Mouse (Mus musculus): ENCODE measurements around the gene 2700049A03Rik.

Gene 2700049A03Rik

DNA sequence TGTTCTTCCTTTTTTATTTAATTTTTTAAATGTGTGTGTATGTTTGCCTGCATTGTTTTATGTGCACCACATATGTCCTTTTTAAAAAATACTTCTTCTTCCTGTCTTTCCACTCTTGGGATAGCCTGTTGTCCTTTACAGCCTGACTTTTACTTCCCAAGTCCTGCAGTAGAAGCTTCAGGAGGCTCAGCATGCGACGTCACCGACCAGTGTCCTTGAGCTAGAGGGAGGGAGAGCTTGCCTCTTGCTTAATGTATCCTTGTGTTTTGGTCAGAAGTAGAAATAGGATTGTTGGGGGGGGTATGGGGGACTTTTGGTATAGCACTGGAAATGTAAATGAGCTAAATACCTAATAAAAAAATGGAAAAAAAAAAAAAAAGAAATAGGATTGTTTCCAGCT, 47.1 kb downstream of the 2700049A03Rik start:
- no peak for DNase-seq (ENCODE audit: low spot score in 2 of 2)

DNA sequence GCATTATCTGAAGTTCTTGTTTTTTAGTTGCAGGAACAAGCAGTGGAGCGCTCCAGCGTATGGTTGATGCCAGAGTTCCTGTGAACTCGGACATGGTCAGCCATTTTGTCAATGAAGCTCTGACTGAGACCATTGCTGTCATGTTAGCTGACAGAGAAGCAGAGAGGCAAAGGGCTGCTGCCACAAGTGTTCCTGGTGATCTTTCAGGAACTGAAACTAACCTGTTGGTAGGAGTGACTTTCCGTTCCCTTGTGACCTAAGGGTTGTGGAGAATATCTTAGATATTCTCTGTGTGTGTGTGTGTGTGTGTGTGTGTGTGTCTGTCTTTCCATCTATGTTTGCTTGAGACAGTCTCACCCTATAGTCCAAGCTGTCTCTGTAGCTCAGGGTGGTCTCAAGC, 47.7 kb downstream of the 2700049A03Rik start:
- DNase-seq (ENCODE audit: low spot score in 2 of 2) = peak in 1 of 2 experiments; percentile 24

DNA sequence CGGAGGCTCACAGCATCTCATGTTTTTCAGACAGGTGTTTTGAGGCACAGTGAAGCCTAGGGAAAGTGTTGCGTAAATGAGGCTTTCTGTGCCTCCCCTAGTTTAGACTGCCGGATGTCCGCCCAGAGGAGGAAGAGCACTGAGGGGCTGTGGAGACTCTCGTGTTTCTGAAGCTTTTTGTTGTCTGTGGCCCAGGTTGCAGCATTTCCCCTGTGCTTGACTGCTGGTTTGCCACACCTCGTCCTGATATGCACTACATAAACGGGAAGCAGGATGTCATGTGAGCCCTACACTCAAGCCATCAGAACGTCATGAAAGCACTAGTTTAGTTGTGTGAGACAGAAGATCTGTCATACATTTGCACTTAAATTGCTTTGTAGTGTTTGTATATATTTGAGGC, 56.1 kb downstream of the 2700049A03Rik start:
- peak in 1 of 2 experiments; percentile 22 for DNase-seq (ENCODE audit: low spot score in 2 of 2)

DNA sequence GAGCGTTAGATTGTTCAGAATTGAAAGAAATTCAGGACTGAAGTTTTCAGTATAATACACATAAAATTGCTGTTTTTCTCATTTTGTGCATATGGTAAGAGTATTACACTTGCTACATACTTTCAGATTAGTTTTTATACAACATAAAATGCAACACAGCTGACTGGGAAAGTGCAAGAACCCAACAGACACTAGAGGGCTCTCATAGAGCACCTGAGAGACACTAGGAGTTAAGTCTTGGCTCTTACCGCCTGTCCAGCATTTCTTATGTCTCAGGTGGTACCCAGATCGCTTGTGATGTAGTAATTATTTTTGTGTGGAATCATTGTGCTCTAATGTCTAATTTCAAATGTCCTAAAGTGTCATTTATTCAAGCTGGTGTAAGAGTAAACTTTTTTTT, 61.0 kb downstream of the 2700049A03Rik start:
- DNase-seq (ENCODE audit: low spot score in 2 of 2) = no peak

DNA sequence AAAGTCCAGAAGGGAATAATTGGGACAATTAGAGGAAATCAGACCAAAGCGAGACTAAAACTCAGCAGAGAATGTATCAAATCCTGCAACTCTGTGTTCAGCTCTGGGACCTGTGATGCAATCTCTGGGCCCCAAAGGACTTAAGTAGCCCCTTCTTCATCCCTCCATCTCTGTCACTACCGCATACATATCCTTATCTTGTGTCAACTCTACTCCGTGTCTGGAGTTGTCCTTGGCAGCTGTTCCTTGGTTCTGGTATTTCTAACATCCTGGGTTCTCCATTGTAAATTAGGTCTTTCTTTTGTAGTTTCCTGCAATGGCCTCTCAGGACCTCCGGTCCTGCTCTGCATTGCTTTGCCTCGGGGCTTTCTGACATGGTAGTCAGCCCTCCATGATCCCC, 65.1 kb downstream of the 2700049A03Rik start:
- DNase-seq (ENCODE audit: low spot score in 2 of 2) = no peak

DNA sequence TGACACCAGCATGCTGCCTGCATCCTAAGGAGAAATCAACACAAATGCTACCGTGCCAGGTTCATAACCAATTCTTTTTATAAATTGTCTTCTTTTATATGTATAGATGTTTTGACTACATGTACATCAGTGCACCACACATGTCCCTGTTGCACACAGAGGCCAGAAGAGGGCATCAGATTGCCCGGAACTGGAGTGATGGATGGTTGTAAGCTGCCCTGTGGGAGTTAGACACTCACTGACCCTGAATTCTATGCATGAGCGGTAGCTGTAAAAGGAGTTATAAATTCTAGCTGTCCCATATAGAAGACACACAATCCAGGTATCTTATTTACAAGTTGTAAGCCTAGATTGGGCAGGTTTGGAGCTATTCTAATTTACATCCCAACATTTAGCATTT, 67.7 kb downstream of the 2700049A03Rik start:
- DNase-seq (ENCODE audit: low spot score in 2 of 2) = no peak

DNA sequence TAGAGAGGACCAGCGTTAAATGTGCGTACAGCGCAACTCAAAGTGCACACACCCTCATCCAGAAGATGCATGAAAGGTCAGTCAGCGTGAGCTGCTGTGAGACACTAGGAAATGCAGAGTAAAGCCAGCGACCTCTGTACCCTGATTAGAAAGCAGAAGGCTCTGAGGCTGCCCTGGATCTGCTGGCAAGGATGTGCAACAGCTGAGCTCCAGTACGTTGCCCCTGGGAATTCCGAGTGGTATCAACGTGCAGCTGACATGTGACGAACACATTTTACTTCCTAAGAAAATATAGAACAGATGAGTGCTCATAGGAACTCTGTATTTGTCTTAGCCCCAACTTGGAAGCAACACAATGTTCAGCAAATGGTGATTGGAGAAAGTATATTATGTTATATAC, 80.5 kb downstream of the 2700049A03Rik start:
- DNase-seq (ENCODE audit: low spot score in 2 of 2) = no peak

DNA sequence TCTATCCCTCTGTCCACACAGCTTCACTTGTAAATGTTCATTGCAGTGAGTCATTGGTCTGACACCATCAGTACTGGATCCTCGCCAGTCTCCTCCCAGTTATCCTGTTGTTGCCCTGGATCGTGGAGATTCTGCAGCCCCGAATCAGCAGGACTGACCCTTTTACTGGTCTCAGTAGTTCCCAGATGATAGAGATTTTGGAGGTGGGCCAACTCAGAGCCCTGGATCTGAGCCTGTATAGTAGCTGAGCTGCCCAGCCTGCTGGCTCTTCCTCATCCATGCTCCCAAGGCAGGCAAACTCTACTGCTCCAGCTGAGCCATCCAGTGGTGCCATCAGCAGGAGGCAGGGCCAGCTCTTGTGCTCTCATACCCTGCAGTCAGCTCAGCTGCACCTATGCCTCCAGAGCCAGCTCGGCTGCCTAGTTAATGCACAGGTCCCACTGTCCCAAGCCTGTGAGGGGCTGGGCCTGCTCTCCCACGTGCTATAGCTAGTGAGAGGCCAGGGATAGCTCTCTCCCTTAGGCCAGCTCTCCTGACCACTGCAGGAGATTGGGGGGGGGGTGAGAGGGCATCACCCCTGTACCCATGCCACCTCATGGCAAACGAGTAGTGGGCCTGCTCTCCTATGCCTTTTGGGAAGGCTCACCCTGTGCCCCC, 81.3 kb downstream of the 2700049A03Rik start:
- no peak for DNase-seq (ENCODE audit: low spot score in 2 of 2)

DNA sequence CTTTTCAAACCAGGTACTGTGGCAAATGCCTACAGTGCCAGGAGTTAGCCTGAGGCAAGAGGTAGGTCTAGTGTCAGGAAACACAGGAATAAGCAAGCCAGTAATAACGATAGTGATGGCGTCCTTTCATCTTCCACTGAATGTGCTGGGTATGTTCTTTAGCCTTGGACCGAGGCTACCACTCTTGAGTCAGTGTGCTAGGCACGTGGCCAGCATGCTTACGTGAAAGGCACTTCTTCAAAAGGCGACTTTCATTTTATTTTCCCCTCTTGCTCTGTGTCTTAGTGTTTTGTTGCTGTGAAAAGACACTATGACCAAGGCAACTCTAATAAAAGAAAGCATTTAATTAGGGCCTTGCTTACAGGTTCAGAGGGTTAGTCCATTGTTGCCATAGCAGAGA, 86.1 kb downstream of the 2700049A03Rik start:
- DNase-seq (ENCODE audit: low spot score in 2 of 2) = no peak

DNA sequence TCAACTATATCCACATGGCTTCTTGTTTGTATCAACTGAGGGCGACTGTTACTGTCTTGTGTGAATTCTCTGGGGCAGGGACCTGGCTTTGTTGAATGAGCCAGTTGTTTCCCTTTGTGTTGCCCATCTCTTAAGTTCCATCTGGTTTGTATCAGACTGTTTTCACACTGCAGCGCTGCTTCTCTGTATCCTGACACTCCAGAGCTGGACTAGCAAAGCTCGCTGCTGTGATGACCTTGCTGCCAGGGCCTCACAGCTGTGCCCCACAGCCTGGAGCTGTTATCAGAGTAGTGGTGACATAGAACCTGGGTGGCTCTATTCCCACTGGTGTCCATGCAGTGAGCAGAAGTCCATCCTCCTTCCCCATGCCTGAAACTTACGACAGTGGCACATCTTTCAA, 91.1 kb downstream of the 2700049A03Rik start:
- DNase-seq (ENCODE audit: low spot score in 2 of 2) = no peak

DNA sequence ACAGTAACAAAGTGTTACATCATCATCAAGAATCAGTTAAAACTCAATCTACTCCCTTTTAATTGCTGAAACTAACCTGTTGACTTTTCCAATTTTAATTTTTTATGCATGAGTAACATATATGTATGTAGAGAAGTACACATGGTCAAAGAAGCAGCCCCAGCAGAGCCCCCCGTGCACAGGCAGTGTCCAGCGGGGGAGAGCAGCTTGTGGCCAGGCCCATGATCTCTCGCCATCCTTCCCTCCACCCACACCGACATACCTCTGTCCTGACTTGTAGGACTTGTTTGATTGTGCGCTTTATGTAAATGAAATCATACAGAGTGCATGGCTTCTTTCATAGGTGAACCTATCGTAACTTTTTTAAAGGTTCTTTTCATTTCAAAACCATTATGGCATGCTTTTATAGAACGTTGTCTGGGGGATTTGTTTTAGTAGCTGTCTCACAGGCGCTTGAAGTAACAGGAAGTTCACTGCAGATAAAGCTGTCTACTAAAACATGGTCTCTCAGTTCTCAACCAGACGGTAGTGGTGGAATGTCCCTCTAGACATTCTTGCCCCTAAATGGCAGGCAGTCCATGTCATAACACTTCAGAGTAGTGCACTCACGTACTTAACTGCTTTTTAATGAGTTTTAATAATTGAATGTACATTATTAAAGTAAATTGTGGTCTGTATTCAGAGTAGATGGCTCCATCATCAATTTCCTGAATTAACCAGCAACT, 92.4 kb downstream of the 2700049A03Rik start:
- no peak for DNase-seq (ENCODE audit: low spot score in 2 of 2)

DNA sequence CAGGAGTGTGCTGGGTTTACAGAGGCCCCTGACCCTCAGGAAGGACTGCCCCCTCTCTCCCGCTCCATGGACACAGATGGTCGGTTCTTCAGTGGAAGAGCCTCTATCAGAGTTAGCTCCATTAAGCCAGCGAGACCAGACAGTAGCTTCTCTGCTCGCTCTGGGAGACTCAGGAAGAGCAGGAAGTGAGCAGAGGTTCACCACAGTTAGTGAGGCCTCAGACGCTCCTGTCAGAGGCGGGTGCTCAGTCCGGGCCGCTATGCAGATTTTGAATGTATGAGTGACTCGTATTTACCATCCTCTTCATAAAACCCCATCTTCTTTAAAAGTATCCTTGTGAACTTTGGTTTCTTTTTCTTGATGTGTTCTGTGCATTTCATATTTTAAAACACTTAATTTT, 94.9 kb downstream of the 2700049A03Rik start:
- DNase-seq (ENCODE audit: low spot score in 2 of 2) = no peak

DNA sequence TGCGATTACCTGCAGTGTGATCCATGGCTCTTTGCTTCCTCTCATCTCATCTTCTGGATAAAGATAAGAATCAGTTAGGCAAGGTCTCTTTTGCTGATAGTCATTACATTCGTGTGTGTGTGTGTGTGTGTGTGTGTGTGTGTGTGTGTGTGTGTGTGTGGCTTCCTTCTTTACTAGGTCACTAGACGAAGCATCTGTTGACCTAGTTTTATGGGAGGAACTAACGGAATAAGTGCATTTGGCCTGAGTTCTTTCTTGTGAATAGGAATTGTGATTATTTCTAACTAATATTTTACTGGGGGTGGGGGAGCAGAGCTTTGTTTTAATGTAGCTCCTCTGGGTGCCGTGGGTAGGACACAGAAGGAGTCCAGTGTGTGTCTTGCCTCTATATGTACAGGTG, 96.8 kb downstream of the 2700049A03Rik start:
- DNase-seq (ENCODE audit: low spot score in 2 of 2) = no peak

DNA sequence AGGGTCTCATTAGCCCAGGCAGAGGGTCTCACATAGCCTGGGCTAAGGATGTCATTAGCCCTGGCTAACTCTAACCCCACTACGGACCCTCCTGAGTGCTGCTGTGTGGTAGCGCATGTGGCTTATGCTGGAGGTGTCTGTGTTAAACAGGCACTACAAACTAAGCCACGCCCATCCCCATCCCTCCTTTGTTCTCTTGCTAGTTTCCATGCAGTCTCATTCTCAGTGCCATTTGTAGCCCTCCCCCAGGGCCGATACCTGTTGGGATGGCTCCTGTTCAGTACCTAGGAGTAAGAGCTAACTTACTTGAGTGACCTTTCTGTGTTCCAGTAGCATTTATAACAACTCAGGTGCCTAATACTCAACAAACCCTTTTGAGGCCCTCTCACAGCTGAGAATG, 100.4 kb downstream of the 2700049A03Rik start:
- DNase-seq (ENCODE audit: low spot score in 2 of 2) = no peak

DNA sequence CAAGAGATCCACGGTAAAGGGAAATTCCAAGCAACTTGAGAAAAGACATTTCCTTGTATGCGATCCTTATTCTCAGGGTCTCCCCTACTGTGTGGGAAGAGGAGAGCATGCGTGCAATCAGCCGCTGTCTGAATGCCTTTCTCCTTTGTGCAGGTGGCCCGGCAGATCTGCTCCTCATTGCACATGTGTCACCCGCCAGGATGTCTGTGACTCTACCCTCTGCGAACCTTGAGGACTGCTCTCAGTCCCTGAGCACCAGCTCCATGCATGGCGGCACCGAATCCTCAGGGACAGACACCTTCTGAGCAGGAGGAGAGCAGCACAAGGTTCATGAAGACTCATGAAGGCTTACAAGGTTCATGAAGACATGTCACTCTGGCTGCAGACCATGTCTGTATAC, 106.1 kb downstream of the 2700049A03Rik start:
- DNase-seq (ENCODE audit: low spot score in 2 of 2) = no peak

DNA sequence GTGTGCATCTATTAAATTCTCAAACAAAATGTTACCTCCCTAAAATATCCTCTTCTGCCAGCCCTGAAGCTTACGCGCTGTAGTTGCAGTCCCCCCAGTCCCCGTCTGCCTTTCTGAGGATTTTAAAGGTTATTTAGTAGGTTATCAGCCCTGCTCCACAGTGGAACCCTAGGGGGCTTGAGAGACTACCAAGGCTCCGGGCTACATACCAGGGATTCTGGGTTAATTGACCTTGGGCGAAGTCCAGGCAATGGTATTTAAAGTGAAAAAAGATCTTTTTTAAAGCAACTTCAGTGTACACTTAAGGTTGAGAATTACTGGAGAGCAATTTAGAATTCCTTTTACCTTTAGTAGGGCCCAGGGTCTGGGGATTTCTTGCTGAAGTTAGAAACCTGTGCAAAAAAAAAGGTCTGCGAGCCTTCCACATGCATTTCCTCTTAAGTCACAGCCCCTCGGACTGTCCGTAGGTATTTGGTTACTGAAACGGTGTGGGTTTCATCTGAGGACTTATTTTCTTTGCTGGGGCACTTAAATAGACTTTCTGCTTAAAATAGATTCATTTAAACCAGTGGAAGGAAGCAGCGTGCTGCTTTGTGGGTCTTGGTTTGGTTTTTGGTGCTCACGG, 108.2 kb downstream of the 2700049A03Rik start:
- no peak for DNase-seq (ENCODE audit: low spot score in 2 of 2)

DNA sequence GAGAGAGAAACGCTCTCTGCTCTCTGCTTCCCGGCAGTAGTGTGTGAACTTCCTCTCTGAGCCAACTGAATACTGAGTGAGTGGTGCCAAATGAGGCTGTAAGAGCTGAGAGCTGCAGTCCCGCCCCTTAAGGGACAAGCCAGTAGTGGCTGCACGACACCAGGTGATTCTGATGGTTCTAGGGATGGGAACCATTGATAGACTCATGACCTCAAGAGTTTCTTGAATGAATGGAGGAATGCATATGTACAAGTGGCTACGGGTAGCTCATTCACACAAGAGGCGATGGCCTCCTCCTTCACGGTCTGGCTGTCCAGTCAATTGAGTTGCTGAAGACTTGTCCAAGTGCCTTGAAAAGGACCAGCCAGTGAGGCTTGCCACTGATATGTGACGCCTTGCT, 110.5 kb downstream of the 2700049A03Rik start:
- DNase-seq (ENCODE audit: low spot score in 2 of 2) = no peak

DNA sequence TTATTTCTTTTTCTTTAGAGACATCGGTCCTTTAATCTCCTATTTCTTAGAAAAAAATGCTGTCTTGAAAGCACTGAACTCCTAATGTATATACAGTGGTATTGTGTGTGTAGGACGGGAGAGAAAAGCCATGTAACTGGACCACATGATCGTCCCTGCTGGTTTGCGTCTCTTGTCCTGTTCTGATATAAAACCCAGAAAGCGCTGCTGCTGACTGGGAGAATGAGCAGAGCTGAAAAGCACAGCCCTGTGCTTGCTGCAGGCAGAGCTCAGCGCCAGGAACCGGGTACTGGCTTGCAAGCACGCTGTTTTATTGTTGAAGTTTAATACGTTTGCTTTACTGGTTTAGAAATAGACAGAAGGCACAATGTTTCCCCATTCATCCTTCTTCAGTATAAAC, 112.7 kb downstream of the 2700049A03Rik start:
- DNase-seq (ENCODE audit: low spot score in 2 of 2) = no peak

DNA sequence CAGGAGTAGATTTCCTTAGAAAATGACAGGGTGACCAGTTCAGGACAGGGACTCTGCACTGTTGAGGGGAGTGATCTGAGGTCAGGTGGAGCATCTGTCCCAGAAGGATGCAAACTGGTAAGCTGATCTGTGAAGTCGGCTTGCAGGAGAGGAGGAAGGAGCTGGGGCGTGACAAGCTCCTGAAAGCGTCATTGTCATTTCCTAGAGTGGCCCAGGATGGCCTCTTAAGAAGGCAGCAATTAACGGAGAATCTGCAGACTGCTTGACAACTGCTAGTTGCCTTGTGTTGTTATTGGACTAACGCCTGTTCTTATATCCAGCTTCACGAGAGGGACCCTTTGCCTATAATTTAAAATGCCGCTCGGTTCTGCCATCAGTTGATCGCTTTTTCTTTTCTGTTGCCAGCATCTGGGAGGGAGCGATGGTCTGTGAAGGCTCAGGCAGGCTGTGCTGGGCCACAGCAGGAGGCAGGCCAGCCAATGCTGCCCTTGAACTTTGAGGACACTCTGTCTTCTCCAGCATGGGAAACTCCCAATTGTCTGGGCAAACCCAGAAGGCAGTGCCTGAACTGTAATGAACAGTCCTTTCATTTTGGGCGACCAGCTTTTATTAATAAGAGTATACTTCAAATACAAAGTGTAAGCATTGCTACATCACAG, 116.0 kb downstream of the 2700049A03Rik start:
- DNase-seq (ENCODE audit: low spot score in 2 of 2) = no peak

DNA sequence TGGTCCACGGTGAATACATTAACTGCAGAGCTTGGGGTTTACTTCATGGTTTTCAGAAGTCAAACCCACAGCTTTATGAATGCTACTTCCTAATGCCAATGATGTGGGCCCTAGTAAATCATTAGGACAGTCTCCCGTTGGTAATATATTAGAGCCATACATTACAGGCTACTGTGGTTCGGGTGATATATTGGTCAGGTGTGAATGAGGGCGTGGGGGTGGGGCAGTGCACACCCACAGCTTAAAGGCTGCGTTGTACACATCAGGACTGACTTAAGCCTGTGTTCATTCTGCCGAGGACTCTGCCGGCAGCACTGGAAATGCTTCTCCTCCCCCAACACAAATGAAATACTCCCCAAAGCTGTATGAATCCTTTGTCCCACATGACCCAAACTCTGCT, 118.1 kb downstream of the 2700049A03Rik start:
- DNase-seq (ENCODE audit: low spot score in 2 of 2) = no peak

DNA sequence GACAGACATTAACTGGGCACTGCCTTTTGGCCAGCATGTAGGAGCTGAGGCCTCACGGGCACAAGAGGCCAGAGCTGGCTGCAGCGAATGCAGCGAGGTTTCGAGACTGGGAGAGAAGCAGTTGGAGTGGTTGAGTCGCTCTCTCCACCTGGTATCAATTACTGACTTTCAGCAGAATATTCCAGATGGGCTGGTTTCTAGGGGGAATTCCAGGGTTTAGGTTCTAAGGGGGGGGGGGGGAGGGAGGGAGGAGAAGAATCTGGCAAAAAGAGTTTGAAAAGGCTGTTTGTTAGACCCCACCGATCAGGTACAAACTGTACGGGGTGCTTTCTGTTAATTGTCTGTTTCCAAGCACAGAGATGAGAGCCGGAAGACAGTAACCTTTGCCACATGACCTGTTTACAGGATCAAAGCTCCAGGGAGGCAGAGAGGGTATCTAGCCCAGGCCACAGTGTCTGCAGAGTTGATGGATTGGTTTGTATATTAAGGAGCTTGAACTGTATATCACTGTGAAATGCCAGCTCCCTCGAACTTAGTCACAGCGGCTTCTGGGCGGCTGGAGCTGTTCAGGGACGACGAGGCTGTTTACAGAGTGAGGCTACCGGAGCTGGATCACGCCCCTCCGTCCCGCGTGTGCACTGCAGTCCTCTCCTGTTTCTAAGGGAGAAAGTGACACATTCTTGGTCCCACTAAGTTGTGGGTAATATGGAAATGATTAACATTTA, 121.7 kb downstream of the 2700049A03Rik start:
- DNase-seq (ENCODE audit: low spot score in 2 of 2) = no peak

DNA sequence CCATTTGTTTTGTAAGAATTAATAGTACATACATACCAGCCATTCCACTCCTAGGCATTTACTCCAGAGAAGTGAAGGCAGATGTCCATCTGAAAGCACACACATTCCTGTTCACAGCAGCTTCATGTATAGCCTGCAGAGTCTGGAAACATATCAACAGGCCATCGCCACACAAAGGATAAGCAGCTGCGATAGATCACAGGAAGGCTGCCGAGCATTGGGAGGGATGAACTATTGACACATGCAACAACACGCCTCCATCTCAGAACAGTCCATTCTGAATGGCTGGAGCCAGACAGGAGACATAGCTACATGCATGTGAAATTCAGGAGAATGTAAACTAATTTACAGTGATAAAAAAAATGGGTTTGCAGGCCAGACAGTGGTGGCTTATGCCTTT, 127.6 kb downstream of the 2700049A03Rik start:
- no peak for DNase-seq (ENCODE audit: low spot score in 2 of 2)
